Mouse (Mus musculus): ENCODE measurements around the gene Ica1.

GRCm38 (mm10) chr6:8719692-8720091 is 58.6 kb downstream of the Ica1 start:
- TF ChIP-seq CTCF (IDR thresholded peaks at IDR 0.05) = no peak
- no peak for TF ChIP-seq EP300 (IDR thresholded peaks at IDR 0.05; ENCODE audit: insufficient read depth, low read depth, low read length)

Data from heart, adult 2 months (tissue).